Mouse (Mus musculus): ENCODE data around the gene Capn2. TPM values are rescaled to one million over a fixed set of nuclear protein-coding genes. Genes with fewer than 3 reads are reported as not detected.

Capn2 gene
- total RNA-seq, 2 experiments from 2014 or later: 86.6 to 89.9 TPM

DNA sequence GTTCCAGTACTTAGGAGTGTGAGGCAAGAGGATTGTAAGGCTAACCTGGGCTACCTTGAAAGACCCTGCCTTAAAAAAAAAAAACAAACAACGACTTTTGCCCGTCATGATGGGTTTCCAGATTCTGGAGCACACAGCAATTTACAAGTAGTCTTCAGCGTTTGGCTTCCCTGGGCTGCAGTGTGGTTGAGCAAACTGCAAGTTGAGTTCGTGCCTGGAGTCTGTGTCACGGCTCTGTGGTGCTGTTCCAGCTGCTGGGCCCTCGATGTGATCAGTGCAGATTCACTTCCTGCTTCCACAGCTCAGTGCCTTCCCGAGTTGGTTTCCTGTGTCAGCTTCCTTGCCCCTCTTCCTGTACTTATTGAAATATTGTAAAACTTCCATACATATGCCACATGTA lies 56.1 kb downstream of the Capn2 start:
- DNase-seq: peak; percentile 27

DNA sequence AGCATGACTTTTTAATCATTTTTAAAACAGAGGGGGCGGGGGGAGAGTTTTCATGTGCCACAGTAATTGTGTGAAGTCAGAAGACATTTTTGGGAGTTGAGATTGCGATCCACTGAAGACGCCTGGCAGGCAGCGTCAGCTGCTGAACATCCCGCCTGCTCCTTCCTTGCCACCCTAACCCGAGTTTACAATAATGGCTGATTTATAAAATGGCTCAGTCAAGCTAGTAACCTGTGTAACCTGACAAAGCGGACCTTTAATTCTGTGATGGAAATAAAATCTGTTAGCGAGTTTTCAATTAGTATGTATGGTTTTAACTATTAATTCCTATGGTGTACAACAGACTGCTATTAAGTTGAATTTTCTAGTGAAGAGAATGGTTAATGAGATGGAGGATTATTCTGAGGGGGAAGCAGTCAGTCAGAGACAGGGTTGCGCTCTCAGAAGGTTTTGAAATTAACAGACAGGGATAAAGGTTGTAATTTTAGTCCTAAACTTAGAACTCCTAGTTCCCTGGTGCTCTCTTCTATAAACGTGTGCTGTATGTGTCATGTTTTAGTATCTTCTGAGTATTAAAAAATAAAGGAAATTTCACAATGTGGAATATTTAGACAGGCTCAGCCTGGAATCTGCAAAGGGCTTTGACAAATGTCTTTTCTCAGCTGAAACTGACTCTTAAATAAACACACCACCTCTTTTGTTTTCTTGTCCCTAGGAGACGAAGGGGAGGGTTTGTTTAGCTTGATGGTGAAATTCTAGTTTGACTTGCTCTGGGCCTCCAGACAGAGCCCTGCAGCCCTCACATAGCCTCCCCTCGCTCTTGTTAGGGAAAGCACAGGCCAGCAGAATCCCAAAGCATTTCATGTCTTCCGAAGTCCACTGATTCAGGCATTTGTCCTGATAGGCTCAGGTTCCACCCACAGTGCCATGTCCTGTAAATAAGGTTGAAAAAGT lies 56.8 kb downstream of the Capn2 start:
- no peak for DNase-seq

DNA sequence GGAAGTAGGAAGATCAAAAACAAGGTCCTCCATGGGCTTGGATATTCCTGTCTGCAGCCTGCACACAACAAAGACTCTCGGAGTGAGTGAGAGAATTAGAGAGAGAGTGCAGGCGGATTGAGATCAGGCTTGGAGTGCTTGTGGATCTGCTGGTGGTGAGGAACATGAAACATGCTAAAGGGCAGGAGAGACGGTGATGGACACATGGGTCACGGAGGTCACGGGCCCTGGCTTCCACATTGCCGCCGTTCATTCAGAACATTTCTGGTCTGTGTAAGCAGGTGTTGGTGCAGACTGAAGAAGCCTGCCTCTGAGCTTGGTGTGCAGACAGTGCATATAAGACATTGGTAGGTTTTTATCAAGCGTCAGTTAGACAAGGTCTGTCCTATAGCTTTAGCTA lies 58.0 kb downstream of the Capn2 start:
- no peak for DNase-seq

DNA sequence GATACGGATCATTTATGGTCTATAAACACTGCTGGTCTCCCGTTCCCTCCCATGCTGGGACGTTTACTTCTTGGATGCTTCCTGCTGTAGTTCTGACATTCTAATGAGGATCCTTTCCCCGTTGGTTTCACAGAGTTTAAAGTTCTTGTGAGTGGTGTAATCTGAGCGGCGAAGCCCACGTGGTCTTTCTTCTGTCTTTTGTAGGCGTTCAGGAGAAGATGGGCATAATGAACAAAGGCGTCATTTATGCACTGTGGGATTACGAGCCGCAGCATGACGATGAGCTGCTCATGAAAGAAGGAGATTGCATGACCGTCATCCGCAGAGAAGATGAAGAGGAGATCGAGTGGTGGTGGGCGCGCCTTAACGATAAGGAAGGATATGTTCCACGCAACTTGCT lies 58.9 kb downstream of the Capn2 start:
- DNase-seq: no peak

DNA sequence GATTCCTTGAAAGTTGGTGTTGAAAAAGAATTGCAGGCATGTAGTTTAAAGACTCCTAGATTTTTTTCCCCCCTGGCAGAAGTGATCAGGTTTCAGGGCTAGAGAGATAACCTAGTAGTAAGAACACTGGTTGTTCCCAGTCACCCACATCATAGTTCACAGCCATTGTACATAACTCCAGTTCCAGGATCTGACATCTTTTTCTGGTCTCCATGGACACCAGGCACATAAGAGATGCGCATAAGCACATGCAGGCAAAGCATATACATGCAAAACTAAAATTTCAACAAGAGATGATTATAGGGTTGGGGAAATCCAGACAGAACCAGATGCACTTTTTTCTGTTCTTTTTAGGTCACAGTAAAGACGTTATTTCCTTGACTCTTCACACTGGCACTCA lies 62.3 kb downstream of the Capn2 start:
- no peak for DNase-seq

DNA sequence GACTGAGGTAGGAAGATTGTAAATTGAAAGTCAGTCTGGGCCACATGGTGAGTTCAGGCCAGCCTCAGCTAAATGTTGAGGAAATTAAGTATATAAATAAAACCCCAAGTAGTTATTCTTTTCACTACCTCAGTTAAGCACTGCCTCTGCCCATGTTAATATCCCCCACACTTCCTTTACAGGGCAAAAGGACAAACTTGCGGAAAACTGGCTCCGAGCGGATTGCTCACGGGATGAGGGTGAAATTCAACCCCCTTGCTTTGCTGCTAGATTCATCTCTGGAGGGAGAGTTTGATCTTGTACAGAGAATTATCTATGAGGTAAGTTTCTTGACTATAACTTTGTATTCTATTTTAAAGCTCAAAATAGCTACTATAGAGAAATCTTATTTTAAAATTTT lies 64.9 kb downstream of the Capn2 start:
- DNase-seq: no peak

GRCm38 (mm10) chr1:182448276-182449035 lies 69.0 kb downstream of the Capn2 start:
- DNase-seq: no peak

- no peak for DNase-seq
Measured at GRCm38 (mm10) chr1:182444116-182444515, 73.3 kb downstream of the Capn2 start.

DNA sequence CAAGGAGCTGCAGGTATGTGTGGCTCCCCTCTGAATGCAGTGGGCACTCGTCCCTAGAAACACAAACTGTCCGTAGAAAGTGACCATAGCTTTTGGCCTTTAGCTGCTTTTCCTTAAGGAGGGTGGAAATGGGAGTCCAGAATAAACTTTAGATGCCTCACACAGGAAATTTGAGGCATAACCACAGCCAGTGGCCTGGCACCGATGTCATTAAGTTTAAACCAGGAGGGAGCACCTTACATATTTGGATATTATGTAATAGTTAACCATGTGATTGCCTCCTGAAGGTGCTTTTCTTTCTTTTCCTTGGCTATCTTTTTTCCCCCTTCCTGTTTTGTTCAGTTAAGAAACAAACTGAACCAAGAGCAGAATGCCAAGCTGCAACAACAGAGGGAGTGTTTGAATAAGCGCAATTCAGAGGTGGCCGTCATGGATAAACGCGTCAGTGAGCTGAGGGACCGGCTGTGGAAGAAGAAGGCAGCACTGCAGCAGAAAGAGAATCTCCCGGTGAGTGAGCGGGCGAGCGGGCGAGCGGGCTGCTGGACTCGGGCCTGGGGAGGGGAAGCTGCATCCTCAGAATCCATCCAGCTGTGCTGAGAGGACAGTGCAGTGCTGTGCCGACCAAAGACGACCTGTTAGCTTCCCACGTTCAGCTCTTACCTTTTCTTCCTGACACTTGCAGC lies 75.5 kb downstream of the Capn2 start:
- DNase-seq: no peak

DNA sequence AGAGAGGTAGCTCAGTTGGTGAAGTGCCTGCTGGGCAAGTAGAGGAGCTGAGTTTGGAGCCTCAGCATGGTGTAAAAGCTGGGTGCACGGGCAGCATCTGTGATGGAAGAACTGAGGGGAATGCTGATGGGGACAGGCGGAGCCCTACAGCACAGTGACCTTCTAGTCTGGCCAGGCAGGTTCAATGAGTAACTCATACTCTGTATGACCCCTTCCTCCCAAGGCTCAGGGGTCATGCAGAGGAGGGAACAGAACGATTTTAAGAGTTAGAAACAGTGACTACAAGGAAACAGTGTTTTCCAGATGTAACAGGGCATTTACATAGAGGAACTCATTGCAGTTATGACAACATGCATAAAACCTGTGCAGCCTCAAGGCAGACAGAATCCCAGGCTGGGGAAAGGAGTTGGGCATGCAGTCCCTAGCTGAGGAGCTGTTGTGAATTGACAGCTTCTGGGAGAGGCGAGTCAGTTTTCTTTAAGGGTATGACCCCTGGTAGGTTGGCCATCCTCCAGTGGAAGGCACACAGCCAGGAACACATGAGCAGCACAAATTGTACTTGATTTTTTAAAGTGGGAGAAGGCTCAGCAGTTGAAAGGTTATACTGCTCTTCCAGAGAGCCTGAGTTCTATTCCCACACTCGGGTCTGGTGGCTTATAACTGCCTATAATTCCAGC lies 77.7 kb downstream of the Capn2 start:
- DNase-seq: peak; percentile 86

- DNase-seq: no peak
Measured at GRCm38 (mm10) chr1:182436746-182437145, 80.7 kb downstream of the Capn2 start.

DNA sequence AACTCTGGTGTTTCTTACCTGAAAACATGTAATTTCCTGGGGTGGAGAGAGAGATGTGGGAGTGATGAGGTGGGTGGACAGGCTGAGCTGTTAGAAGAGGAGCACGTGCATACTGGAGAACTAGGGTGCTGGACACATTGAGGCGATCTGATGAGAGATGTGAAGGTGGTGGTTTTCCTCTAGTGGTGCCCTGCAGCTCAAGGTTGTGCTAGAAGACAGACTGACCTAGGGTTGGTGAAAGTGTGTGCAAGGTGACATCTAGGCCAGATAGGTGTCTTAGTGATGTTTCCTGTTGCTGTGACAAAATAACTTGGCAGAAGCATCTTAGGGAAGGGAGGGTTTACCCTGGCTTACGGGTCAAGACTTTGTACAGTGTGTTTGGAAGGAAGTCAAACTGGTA lies 85.3 kb downstream of the Capn2 start:
- no peak for DNase-seq

DNA sequence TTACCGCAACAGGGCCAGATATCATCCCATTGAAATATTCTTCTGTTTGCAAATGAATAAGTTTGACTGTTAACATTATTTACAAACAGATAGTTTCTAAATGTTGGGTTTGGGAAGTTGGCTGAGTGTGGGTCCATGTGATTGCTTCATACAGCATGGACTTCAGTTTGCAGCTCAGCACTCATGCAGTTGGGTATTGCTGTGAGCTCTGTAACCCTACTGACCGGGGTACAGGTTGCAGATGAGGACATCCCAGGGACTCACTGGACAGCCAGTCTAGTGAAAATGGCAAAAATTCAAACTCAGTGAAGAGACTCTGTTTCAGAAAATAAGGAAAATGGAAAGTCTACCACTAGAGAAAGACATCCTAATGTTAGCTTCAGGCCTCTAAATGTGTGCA lies 86.7 kb downstream of the Capn2 start:
- DNase-seq: no peak

GRCm38 (mm10) chr1:182429826-182430225 lies 87.6 kb downstream of the Capn2 start:
- DNase-seq: no peak

DNA sequence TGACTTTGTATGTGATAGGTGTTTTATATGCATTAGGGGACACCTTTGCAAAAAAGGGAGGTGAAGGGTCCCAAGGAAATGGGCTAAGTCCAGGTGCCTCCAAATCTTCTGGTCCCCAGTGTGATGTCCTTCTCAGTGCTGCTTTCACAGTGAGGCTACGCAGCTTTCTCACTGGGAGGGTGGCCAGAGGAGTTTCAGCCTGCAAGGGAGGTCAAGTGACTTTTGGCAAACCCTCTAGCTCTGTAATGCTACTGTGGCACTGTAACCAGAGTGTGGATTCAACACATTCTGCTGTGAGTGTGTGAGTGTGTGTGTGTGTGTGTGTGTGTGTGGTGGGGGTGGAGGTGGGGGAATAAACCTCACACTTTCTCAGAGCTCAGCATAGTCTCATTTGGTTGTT lies 90.0 kb downstream of the Capn2 start:
- DNase-seq: peak; percentile 73

GRCm38 (mm10) chr1:182426444-182426843 lies 91.0 kb downstream of the Capn2 start:
- no peak for DNase-seq

- no peak for DNase-seq
Measured at GRCm38 (mm10) chr1:182425176-182425575, 92.2 kb downstream of the Capn2 start.

DNA sequence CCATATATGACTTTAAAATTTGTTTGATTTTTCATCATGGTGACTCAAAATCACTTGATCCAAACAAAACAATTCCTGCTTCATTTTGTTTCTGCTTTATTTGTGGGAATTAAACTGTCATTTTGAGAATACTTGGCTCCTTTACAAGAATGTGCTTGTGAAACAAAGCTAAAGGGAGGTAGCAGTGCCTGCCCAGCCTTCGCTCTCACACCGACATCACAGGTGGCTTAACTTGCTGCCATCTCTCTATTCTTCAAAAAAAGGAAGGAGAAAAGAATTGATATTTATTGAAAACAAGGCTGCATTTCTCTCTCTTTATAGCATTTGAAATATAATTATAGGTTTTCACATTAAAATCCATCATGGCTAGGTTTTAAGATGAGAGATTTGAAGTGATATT lies 93.1 kb downstream of the Capn2 start:
- no peak for DNase-seq

- no peak for DNase-seq
Measured at GRCm38 (mm10) chr1:182419481-182419880, 97.9 kb downstream of the Capn2 start.

All from heart, postnatal 4 days (tissue).